In the genomic region with DNA sequence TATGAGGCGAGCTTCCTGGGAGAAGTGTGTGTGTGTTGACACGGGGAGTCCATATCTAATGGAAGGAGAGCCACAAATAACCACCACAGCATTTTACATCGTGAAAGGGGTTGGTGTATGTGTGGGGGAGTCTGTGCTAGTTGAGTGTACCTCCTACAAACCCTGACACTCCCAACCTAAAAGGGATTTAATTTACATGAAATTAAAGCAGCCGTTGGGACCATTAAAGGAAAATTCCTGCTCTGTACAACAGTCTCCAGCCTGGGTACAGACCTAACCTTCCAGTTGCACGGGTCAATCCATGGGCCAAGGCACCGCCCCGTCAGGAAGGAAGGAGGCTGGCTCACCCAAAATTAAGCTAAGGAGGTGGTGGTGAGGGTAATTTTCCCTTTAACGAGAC, we compare ENCODE assay signal across 20 mouse cellular contexts. TPM values are rescaled to one million over a fixed set of nuclear protein-coding genes. Genes with fewer than 3 reads are reported as not detected.
DNase-seq lines count a peak whose midpoint lies in the region; ATAC-seq and TF ChIP-seq lines count a peak whose summit lies in the region.
"Had no signal": no experiment of that assay in that cellular context is flagged by ENCODE, and none has a peak within 500 bp of the region (broad histone marks: within the 10 kb centered on the region; RNA-seq: fewer than 3 reads in every experiment).

No protein-coding gene starts in this region.

- no peak overlapping the region for H3K9ac ChIP-seq in hindbrain, embryonic 13.5 days
- H3K9ac ChIP-seq in hindbrain, embryonic 12.5 days = no peak overlapping the region
- H3K9ac ChIP-seq in midbrain, embryonic 11.5 days (ENCODE audit: low read length) = 0 out of 2 replicates have a peak overlapping the region, but pooled peaks have one; percentile 9
- H3K9ac ChIP-seq in midbrain, postnatal 0 days (replicated peaks; ENCODE audit: low read length, poor library complexity, severe bottlenecking) = no peak overlapping the region
- H3K9ac ChIP-seq in forebrain, embryonic 11.5 days (ENCODE audit: low read length) = no peak overlapping the region
- H3K9ac ChIP-seq: heart, embryonic 13.5 days; intestine, embryonic 15.5 days; lung, embryonic 14.5 days had no signal

- 0 out of 2 replicates have a peak, but pooled peaks cover 8% of the 10 kb centered on the region for H3K4me1 ChIP-seq in hindbrain, embryonic 13.5 days (replicated peaks)
- H3K4me1 ChIP-seq in hindbrain, embryonic 12.5 days = peaks cover 7% of the 10 kb centered on the region; the same call in 1 of the 2 replicates
- H3K4me1 ChIP-seq in midbrain, embryonic 11.5 days (ENCODE audit: control insufficient read depth, insufficient read depth, low read length) = peaks cover 6% of the 10 kb centered on the region
- H3K4me1 ChIP-seq in midbrain, postnatal 0 days (ENCODE audit: insufficient read depth, low read length) = no peaks in the 10 kb centered on the region
- no peaks in the 10 kb centered on the region for H3K4me1 ChIP-seq in forebrain, embryonic 11.5 days (replicated peaks; ENCODE audit: control insufficient read depth, insufficient read depth, low read length)
- H3K4me1 ChIP-seq: heart, embryonic 13.5 days; intestine, embryonic 15.5 days had no signal

- H3K27me3 ChIP-seq in hindbrain, embryonic 13.5 days = no peaks in the 10 kb centered on the region
- H3K27me3 ChIP-seq in hindbrain, embryonic 12.5 days = no peaks in the 10 kb centered on the region
- no peaks in the 10 kb centered on the region for H3K27me3 ChIP-seq in midbrain, embryonic 11.5 days (ENCODE audit: control insufficient read depth, insufficient read depth, low read length)
- H3K27me3 ChIP-seq in midbrain, postnatal 0 days (ENCODE audit: insufficient read depth, low read length) = no peaks in the 10 kb centered on the region
- no peaks in the 10 kb centered on the region for H3K27me3 ChIP-seq in forebrain, embryonic 11.5 days (ENCODE audit: control insufficient read depth, insufficient read depth, low read length)
- H3K27me3 ChIP-seq: heart, embryonic 13.5 days; intestine, embryonic 15.5 days had no signal

- no peak for ATAC-seq in hindbrain, embryonic 13.5 days (ENCODE audit: low FRiP score)
- no peak for ATAC-seq in hindbrain, embryonic 12.5 days (ENCODE audit: low FRiP score)
- peak; percentile 71 for ATAC-seq in midbrain, embryonic 11.5 days (ENCODE audit: low FRiP score)
- no peak for ATAC-seq in midbrain, postnatal 0 days (ENCODE audit: low FRiP score)
- peak; percentile 61 for ATAC-seq in forebrain, embryonic 11.5 days (replicated peaks; ENCODE audit: low FRiP score)
- ATAC-seq: intestine, embryonic 15.5 days had no signal

- WGBS in hindbrain, embryonic 13.5 days = 42% methylated on average over 8 of the region's 8 CpGs
- WGBS in hindbrain, embryonic 12.5 days = 45% methylated on average over 8 of the region's 8 CpGs
- 34% methylated on average over 8 of the region's 8 CpGs for WGBS in midbrain, embryonic 11.5 days
- WGBS in midbrain, postnatal 0 days = 29% methylated on average over 8 of the region's 8 CpGs
- WGBS in forebrain, embryonic 11.5 days = 24% methylated on average over 8 of the region's 8 CpGs

- H3K9me3 ChIP-seq in hindbrain, embryonic 13.5 days = peaks cover 4% of the 10 kb centered on the region; the same call in 1 of the 2 replicates
- 0 out of 2 replicates have a peak, but pooled peaks cover 3% of the 10 kb centered on the region for H3K9me3 ChIP-seq in hindbrain, embryonic 12.5 days (replicated peaks)
- H3K9me3 ChIP-seq in midbrain, embryonic 11.5 days (ENCODE audit: control insufficient read depth, low read length) = no peaks in the 10 kb centered on the region
- H3K9me3 ChIP-seq in midbrain, postnatal 0 days (ENCODE audit: low read length) = no peaks in the 10 kb centered on the region
- H3K9me3 ChIP-seq in forebrain, embryonic 11.5 days (ENCODE audit: control insufficient read depth, low read length) = no peaks in the 10 kb centered on the region
- H3K9me3 ChIP-seq: intestine, embryonic 15.5 days had no signal

- no peak for TF ChIP-seq CTCF in midbrain, postnatal 0 days (IDR thresholded peaks at IDR 0.05)

- 0 out of 2 replicates have a peak overlapping the region, but pooled peaks have one; percentile 36 for H3K27ac ChIP-seq in hindbrain, embryonic 13.5 days
- no peak overlapping the region for H3K27ac ChIP-seq in hindbrain, embryonic 12.5 days
- peak overlapping the region; percentile 68 for H3K27ac ChIP-seq in midbrain, embryonic 11.5 days (ENCODE audit: low read depth, low read length)
- no peak overlapping the region for H3K27ac ChIP-seq in midbrain, postnatal 0 days (ENCODE audit: low read depth, low read length)
- H3K27ac ChIP-seq in forebrain, embryonic 11.5 days (ENCODE audit: low read depth, low read length) = peak overlapping the region; percentile 48
- H3K27ac ChIP-seq: heart, embryonic 13.5 days; intestine, embryonic 15.5 days; layer of hippocampus, adult 2 months; macrophage had no signal

- no peak overlapping the region for H3K4me3 ChIP-seq in hindbrain, embryonic 13.5 days
- H3K4me3 ChIP-seq in hindbrain, embryonic 12.5 days = no peak overlapping the region
- no peak overlapping the region for H3K4me3 ChIP-seq in midbrain, embryonic 11.5 days (ENCODE audit: low read depth, low read length)
- H3K4me3 ChIP-seq in midbrain, postnatal 0 days (ENCODE audit: low read depth, low read length) = no peak overlapping the region
- H3K4me3 ChIP-seq in forebrain, embryonic 11.5 days (ENCODE audit: low read depth, low read length) = no peak overlapping the region
- H3K4me3 ChIP-seq: heart, embryonic 13.5 days; intestine, embryonic 15.5 days; layer of hippocampus, adult 2 months; myocyte had no signal

- DNase-seq in midbrain, embryonic 11.5 days (ENCODE audit: low spot score, missing footprints) = no peak
- no peak for DNase-seq in midbrain, postnatal 0 days (ENCODE audit: low spot score)
- no peak for DNase-seq in forebrain, embryonic 11.5 days (ENCODE audit: low spot score)
- DNase-seq in embryo, embryonic 9.5 days (ENCODE audit: extremely low spot score) = no peak
- no peak for DNase-seq in right cerebral cortex, postnatal 36 days (ENCODE audit: low spot score in 2 of 2)
- DNase-seq: adrenal gland, postnatal 25 days; embryo, embryonic 11 days; heart, postnatal 4 days; liver; lung, embryonic 14.5 days; right cerebral cortex, adult 18-20 months; spleen, adult 18-20 months had no signal

- H3K36me3 ChIP-seq in hindbrain, embryonic 13.5 days = no peaks in the 10 kb centered on the region
- H3K36me3 ChIP-seq in hindbrain, embryonic 12.5 days = no peaks in the 10 kb centered on the region
- H3K36me3 ChIP-seq in midbrain, embryonic 11.5 days (ENCODE audit: control insufficient read depth, insufficient read depth, low read length) = no peaks in the 10 kb centered on the region
- H3K36me3 ChIP-seq in midbrain, postnatal 0 days (ENCODE audit: insufficient read depth, low read length) = no peaks in the 10 kb centered on the region
- no peaks in the 10 kb centered on the region for H3K36me3 ChIP-seq in forebrain, embryonic 11.5 days (ENCODE audit: control insufficient read depth, insufficient read depth, low read length)
- H3K36me3 ChIP-seq: G1E; heart, embryonic 13.5 days; intestine, embryonic 15.5 days had no signal

- no peak overlapping the region for H3K4me2 ChIP-seq in hindbrain, embryonic 13.5 days
- no peak overlapping the region for H3K4me2 ChIP-seq in hindbrain, embryonic 12.5 days (replicated peaks)
- H3K4me2 ChIP-seq in midbrain, embryonic 11.5 days = no peak overlapping the region
- no peak overlapping the region for H3K4me2 ChIP-seq in midbrain, postnatal 0 days (ENCODE audit: low read depth, low read length, poor library complexity, severe bottlenecking)
- H3K4me2 ChIP-seq in forebrain, embryonic 11.5 days (ENCODE audit: low read depth, low read length, severe bottlenecking) = no peak overlapping the region
- H3K4me2 ChIP-seq: heart, embryonic 13.5 days; intestine, embryonic 15.5 days; lung, embryonic 14.5 days had no signal

RNA-seq across cellular contexts. Expression of a gene that starts 20.5 kb away (rescaled TPM):
- polyA plus RNA-seq in hindbrain, embryonic 13.5 days (2015; fragmentation: Nextera tagmentation; extraction: Ambion mirVana) = 50.9 TPM in 2 replicates
- 60.3 and 60.4 TPM in 2 replicates for polyA plus RNA-seq in hindbrain, embryonic 12.5 days (2016; fragmentation: Nextera tagmentation; extraction: Ambion mirVana)
- 43.5 and 47.3 TPM in 2 replicates for polyA plus RNA-seq in midbrain, embryonic 11.5 days (2014; fragmentation: Nextera tagmentation; extraction: Ambion mirVana)
- total RNA-seq in midbrain, postnatal 0 days (2014; rRNA removed) = 15.7 and 25.2 TPM in 2 replicates
- polyA plus RNA-seq in midbrain, postnatal 0 days (2015; fragmentation: Nextera tagmentation; extraction: Ambion mirVana) = 9.5 and 10.8 TPM in 2 replicates
- polyA plus RNA-seq in forebrain, embryonic 11.5 days (2014; fragmentation: Nextera tagmentation; extraction: Ambion mirVana) = 40.0 and 47.3 TPM in 2 replicates
- polyA plus RNA-seq: G1E, macrophage had no signal

RNA-seq across cellular contexts. Expression of a gene that starts 49.5 kb away (rescaled TPM):
- polyA plus RNA-seq in hindbrain, embryonic 13.5 days (2015; fragmentation: Nextera tagmentation; extraction: Ambion mirVana) = 60.7 and 66.5 TPM in 2 replicates
- polyA plus RNA-seq in hindbrain, embryonic 12.5 days (2016; fragmentation: Nextera tagmentation; extraction: Ambion mirVana) = 59.8 and 61.0 TPM in 2 replicates
- polyA plus RNA-seq in midbrain, embryonic 11.5 days (2014; fragmentation: Nextera tagmentation; extraction: Ambion mirVana) = 40.9 and 45.0 TPM in 2 replicates
- total RNA-seq in midbrain, postnatal 0 days (2014; rRNA removed) = 102 and 112 TPM in 2 replicates
- polyA plus RNA-seq in midbrain, postnatal 0 days (2015; fragmentation: Nextera tagmentation; extraction: Ambion mirVana) = 90.5 and 95.3 TPM in 2 replicates
- polyA plus RNA-seq in forebrain, embryonic 11.5 days (2014; fragmentation: Nextera tagmentation; extraction: Ambion mirVana) = 44.6 and 46.2 TPM in 2 replicates

Comparison
In these comparisons a context has a peak if more than half of its experiments do, and no peak if none do; other contexts are left out.
1. ATAC-seq: peak in midbrain, embryonic 11.5 days (single experiment) and forebrain, embryonic 11.5 days (single experiment); none in hindbrain, embryonic 13.5 days (single experiment), hindbrain, embryonic 12.5 days (single experiment) and midbrain, postnatal 0 days (single experiment).
2. H3K27ac ChIP-seq: peak in hindbrain, embryonic 13.5 days (single experiment), midbrain, embryonic 11.5 days (single experiment) and forebrain, embryonic 11.5 days (single experiment); none in hindbrain, embryonic 12.5 days (single experiment) and midbrain, postnatal 0 days (single experiment).